Mouse (Mus musculus) liver, embryonic 11.5 days (tissue): ENCODE results near the gene Wnk4. TPM values are rescaled to one million over a fixed set of nuclear protein-coding genes. Genes with fewer than 3 reads are reported as not detected.

Source experiments
- ATAC-seq: fragments of 200-750 bp; cut with Nextera tagmentation; replicated peaks from 2 replicates; pipeline ENCODE4 v1.8.0; 2017; ENCODE audit warnings: moderate number of reproducible peaks, mild to moderate bottlenecking, moderate TSS enrichment, moderate library complexity; ENCODE audit not compliant: low FRiP score
- DNase-seq: peaks from one replicate; pipeline ENCODE4 v3.0.0-alpha.2; 2017; ENCODE audit warnings: low spot score
- H3K27ac ChIP-seq: fragments of 300-500 bp; sonication (generic); 2 replicates; pipeline ENCODE4 v1.5.1; 2014; ENCODE audit warnings: mild to moderate bottlenecking, low read depth, low read length, control low read depth
- H3K27me3 ChIP-seq: fragments of 300-500 bp; sonication (generic); replicated peaks from 2 replicates; pipeline ENCODE4 v1.6.1; 2014; ENCODE audit warnings: low read length, mixed read lengths; ENCODE audit not compliant: control insufficient read depth, insufficient read depth
- H3K36me3 ChIP-seq: fragments of 300-500 bp; sonication (generic); 2 replicates; pipeline ENCODE4 v1.6.1; 2014; ENCODE audit warnings: mild to moderate bottlenecking, low read length, moderate library complexity, mixed read lengths; ENCODE audit not compliant: control insufficient read depth, insufficient read depth
- H3K4me1 ChIP-seq: fragments of 300-500 bp; sonication (generic); replicated peaks from 2 replicates; pipeline ENCODE4 v1.6.1; 2014; ENCODE audit warnings: low read length, mixed read lengths; ENCODE audit not compliant: control insufficient read depth, insufficient read depth
- H3K4me2 ChIP-seq: fragments of 300-500 bp; sonication (generic); 2 replicates; pipeline ENCODE4 v1.6.1; 2014; ENCODE audit warnings: mild to moderate bottlenecking, control low read depth, moderate library complexity
- H3K4me3 ChIP-seq: fragments of 300-500 bp; sonication (generic); 2 replicates; pipeline ENCODE4 v1.5.1; 2014; ENCODE audit warnings: low read depth, low read length, control low read depth
- H3K9ac ChIP-seq: fragments of 300-500 bp; sonication (generic); 2 replicates; pipeline ENCODE4 v1.6.1; 2014; ENCODE audit warnings: low read depth, low read length, control low read depth
- H3K9me3 ChIP-seq: fragments of 300-500 bp; sonication (generic); 2 replicates; pipeline ENCODE4 v1.6.1; 2016; ENCODE audit warnings: low read length, inconsistent platforms, mixed read lengths; ENCODE audit not compliant: control insufficient read depth
- WGBS: fragments of 180-500 bp; shearing (Covaris S2); extraction: QIAGEN DNeasy Blood & Tissue Kit; methylation state at CpG from one replicate; pipeline ENCODE4 v1.1.7; 2014; 5-methylcytosine and 5-hydroxymethylcytosine counted together
- polyA plus RNA-seq: library from polyadenylated mRNA; unstranded; fragments of >200 nt; fragmentation: Nextera tagmentation; extraction: Ambion mirVana; gene quantifications from 2 replicates; pipeline ENCODE4 v1.2.1, GENCODE M21; 2014

Wnk4 gene
- polyA plus RNA-seq = 18.5 and 19.7 TPM in 2 replicates

DNA sequence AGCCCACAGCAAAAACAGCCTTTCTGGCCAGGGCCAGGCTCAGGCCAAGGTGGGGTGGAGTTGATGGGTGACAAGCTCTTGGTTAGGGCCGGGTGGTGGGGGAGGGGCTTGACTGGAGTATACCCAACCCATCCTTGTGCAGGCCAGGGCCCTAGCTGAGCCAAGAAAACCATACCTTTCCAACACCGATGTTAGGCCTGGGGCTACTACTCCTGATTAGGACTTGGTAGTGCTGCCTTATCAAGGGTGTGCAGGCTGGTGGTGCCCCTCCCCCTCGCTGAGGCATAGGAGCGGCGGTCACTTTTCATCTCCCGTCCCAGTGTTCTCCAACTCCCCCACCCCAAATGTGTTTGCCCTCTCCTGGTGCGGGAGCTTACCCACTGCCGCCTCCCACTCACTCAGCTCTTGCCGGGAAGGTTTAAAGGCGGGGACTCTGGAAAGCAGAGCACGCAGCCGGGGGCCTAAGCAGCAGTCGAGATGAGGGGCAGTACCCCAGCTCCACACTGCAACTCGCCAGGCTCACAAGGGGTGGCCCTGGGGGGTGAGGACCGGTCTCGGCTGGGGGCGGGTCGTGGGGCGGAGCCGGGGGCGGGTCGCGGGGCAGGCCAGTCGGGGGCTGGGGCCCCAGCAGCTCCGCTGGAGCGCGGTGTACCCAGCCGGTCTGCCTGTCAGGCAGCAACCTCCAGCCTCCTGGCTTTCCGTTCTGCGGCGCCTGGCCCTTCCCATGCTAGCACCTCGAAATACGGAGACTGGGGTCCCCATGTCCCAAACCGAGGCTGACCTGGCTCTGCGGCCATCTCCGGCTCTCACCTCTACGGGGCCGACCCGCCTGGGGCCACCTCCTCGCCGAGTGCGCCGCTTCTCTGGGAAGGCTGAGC lies at the start of gene Wnk4:
TSS of gene Wnk4 (plus strand) at position 620 of the 878 bp plus-strand sequence.
- Histone ChIP-seq H3K4me1 (peaks cover 48% of the 10 kb centered on the region), H3K4me3 (peak within 1 kb of the TSS; percentile 82), H3K27ac (peak within 1 kb of the TSS; percentile 95), H3K9ac (peak within 1 kb of the TSS; percentile 92), H3K4me2 (peak within 1 kb of the TSS; percentile 99), H3K9me3 (no peaks in the 10 kb centered on the region), H3K36me3 (peaks cover 10% of the 10 kb centered on the region; the same call in 1 of the 2 replicates), H3K27me3 (peaks cover 32% of the 10 kb centered on the region)
- ATAC-seq (peak; percentile 94), DNase-seq (peak; percentile 89)
- WGBS = under 1% methylated on average over 42 of the region's 43 CpGs

DNA sequence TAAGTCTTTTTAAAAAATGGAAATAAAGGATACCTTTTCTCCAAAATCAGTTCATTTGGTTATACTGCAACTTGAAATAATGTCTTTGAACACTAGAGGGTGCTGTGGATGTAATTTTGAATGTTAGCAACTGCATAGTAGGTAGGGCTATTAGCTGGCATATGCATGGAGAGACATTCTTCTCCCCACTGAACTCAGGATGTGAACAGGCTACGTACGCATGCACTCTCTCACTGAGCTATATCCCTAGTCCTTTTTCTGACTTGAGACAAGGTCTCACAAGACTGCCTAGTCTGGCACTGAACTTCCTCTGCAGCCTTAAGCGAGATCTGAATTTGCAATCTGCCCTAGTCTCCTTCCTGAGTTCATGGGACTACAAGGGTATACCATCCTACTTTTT lies 48.4 kb upstream of the Wnk4 start:
- H3K9me3 ChIP-seq = no peaks in the 10 kb centered on the region
- no peak for ATAC-seq
- DNase-seq = no peak
- H3K27me3 ChIP-seq = no peaks in the 10 kb centered on the region
- no peak overlapping the region for H3K4me3 ChIP-seq
- 47% methylated on average over 3 of the region's 3 CpGs for WGBS
- no peak overlapping the region for H3K27ac ChIP-seq
- no peak overlapping the region for H3K4me2 ChIP-seq
- H3K9ac ChIP-seq = no peak overlapping the region
- no peaks in the 10 kb centered on the region for H3K4me1 ChIP-seq
- peaks cover 6% of the 10 kb centered on the region for H3K36me3 ChIP-seq

- no peak overlapping the region for H3K4me3 ChIP-seq
- no peak overlapping the region for H3K4me2 ChIP-seq
- no peaks in the 10 kb centered on the region for H3K9me3 ChIP-seq
- no peaks in the 10 kb centered on the region for H3K27me3 ChIP-seq
- H3K4me1 ChIP-seq = no peaks in the 10 kb centered on the region
- no peak for ATAC-seq
- no peak overlapping the region for H3K9ac ChIP-seq
- H3K27ac ChIP-seq = no peak overlapping the region
- DNase-seq = no peak
- H3K36me3 ChIP-seq = peaks cover 4% of the 10 kb centered on the region; the same call in 1 of the 2 replicates
- WGBS = 90% methylated on average over 5 of the region's 5 CpGs
Observed at GRCm38 (mm10) chr11:101216936-101217335, 43.4 kb upstream of the Wnk4 start.

DNA sequence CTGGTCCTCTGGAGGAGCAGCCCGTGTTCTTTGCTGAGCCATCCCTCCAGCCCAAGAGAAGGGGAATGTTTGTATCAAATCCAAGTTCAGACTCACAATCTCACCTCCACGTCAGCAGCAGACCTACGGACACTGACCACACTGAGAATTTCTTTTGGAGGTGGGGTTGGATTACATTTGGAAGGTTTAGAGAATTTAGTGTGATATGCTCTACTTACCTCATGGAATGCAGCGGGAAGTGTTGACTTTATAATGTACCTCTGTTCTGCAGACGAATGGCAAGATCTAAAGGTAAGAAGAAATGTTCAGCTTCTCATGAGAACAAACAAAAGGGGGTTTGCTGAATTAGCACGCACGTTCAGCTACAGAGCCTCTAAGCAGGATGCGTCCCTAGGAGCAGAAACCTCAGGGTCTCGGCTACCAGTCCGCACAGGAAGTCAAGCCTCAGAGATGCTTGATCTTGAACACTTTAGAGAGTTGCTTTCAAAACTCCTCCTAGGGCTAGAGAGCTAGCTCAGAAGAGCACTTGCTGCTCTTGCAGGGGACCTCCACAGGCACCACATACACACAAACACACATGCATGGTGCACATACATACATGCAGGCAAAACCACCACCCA lies 41.8 kb upstream of the Wnk4 start:
- Histone ChIP-seq H3K36me3 (no peaks in the 10 kb centered on the region), H3K4me3 (no peak overlapping the region), H3K27ac (no peak overlapping the region), H3K4me2 (no peak overlapping the region), H3K9ac (no peak overlapping the region), H3K9me3 (no peaks in the 10 kb centered on the region), H3K4me1 (no peaks in the 10 kb centered on the region), H3K27me3 (no peaks in the 10 kb centered on the region)
- ATAC-seq (no peak), DNase-seq (no peak)
- WGBS = 66% methylated on average over 10 of the region's 10 CpGs

DNA sequence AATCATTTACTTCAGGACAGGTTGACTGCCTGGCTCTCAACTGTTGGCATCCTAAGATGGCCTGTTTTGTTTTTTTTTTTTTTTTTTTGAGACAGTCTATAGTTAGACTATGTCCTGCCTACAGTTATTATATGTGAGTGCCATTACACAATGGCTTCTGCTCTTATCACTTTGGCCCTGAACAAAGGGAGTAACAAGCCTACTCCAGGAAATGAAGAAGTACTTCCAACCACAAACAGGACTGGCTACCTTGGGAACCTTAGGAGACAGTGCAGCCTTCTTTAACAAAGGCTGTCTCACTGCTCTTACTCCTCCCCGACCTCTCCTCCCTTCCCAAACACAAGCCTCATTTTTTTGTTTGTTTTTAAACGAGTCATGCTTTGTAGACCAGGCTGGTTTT lies 39.5 kb upstream of the Wnk4 start:
- Histone ChIP-seq H3K9ac (no peak overlapping the region), H3K36me3 (no peaks in the 10 kb centered on the region), H3K4me1 (0 out of 2 replicates have a peak, but pooled peaks cover 4% of the 10 kb centered on the region), H3K27me3 (no peaks in the 10 kb centered on the region), H3K4me3 (no peak overlapping the region), H3K9me3 (no peaks in the 10 kb centered on the region), H3K4me2 (no peak overlapping the region), H3K27ac (no peak overlapping the region)
- ATAC-seq (no peak), DNase-seq (no peak)
- 43% methylated on average over 2 of the region's 2 CpGs for WGBS

DNA sequence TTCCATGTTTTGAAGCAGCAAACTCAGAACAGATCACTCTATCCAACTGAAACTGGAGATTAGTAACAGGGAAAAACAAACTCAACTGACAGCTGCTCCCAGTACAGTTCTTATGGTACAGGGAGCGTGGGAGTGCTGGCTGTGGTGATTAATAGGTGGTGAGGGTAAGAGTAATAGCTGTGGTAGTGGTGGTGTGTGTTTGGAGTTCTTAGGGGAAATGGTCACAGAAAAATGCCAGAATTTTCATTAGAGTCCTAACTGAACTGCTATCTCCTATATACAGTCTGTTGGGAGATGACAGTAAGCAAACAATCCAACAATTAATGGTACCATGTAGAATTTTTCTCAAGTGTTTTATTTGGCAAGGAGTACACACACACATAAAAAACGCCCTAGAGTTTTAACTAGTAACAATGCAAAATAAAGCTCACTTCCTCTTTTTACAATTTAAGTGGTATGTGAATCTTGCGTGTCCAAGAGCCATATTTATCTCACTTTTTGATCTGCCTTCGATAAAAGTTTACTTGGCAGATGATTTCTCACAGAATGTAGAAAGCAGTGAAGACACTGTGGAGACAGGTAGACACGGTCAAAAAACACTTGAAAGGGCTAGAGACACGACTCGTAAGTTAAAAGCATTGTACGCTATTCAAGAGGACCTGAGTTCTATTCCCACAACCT lies 38.9 kb upstream of the Wnk4 start:
- DNase-seq (no peak), ATAC-seq (no peak)
- no peak overlapping the region for H3K9ac ChIP-seq
- H3K4me2 ChIP-seq = no peak overlapping the region
- no peak overlapping the region for H3K4me3 ChIP-seq
- 0 out of 2 replicates have a peak, but pooled peaks cover 4% of the 10 kb centered on the region for H3K4me1 ChIP-seq
- no peak overlapping the region for H3K27ac ChIP-seq
- no peaks in the 10 kb centered on the region for H3K27me3 ChIP-seq
- no peaks in the 10 kb centered on the region for H3K9me3 ChIP-seq
- 70% methylated on average over 8 of the region's 8 CpGs for WGBS
- H3K36me3 ChIP-seq = no peaks in the 10 kb centered on the region

DNA sequence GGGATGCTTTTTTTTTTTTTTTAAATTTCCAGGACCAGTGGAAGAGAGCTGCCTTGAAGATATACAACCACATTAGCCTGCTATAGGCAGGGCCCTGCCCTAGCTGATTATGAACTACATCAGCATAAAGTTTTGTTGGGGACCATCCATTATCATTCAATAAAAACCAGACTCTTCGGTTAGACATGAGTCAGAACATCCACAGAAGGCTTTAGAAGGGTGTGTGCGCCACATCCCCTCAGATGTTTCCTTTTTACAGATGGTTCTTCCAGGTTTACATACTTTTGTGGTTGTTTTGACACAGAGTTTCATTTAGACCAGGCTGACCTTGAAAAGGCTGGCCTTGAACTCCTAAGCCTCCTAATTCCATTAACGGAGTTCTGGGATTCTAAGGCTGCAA lies 36.0 kb upstream of the Wnk4 start:
- H3K9ac ChIP-seq = no peak overlapping the region
- H3K36me3 ChIP-seq = no peaks in the 10 kb centered on the region
- 0 out of 2 replicates have a peak, but pooled peaks cover 6% of the 10 kb centered on the region for H3K4me1 ChIP-seq
- H3K4me2 ChIP-seq = no peak overlapping the region
- H3K27ac ChIP-seq = no peak overlapping the region
- ATAC-seq = no peak
- no peaks in the 10 kb centered on the region for H3K9me3 ChIP-seq
- H3K4me3 ChIP-seq = no peak overlapping the region
- 74% methylated on average over 3 of the region's 3 CpGs for WGBS
- 0 out of 2 replicates have a peak, but pooled peaks cover 7% of the 10 kb centered on the region for H3K27me3 ChIP-seq
- no peak for DNase-seq

- peak overlapping the region; percentile 96 for H3K4me2 ChIP-seq
- peak overlapping the region; percentile 62 for H3K27ac ChIP-seq
- H3K4me1 ChIP-seq = peaks cover 12% of the 10 kb centered on the region
- no peaks in the 10 kb centered on the region for H3K9me3 ChIP-seq
- 17% methylated on average over 25 of the region's 25 CpGs for WGBS
- peaks cover 14% of the 10 kb centered on the region for H3K27me3 ChIP-seq
- peak overlapping the region; percentile 95 for H3K4me3 ChIP-seq
- H3K36me3 ChIP-seq = no peaks in the 10 kb centered on the region
- no peak for ATAC-seq
- DNase-seq = no peak
- peak overlapping the region; percentile 90 for H3K9ac ChIP-seq
Observed at GRCm38 (mm10) chr11:101225331-101226064, 34.9 kb upstream of the Wnk4 start.
